Comparison of ENCODE assay signal across 8 mouse cellular contexts in genomic region chr2:84890045-84890340, GRCm38 (mm10). TPM values are rescaled to one million over a fixed set of nuclear protein-coding genes. Genes with fewer than 3 reads are reported as not detected.
A peak's percentile ranks its signal among the peaks of the same experiment; 100 is the strongest.
DNase-seq lines count a peak whose midpoint lies in the region; ATAC-seq lines count a peak whose summit lies in the region.

No protein-coding gene starts in this region.

- no peak overlapping the region for H3K27ac ChIP-seq in kidney, embryonic 16.5 days (ENCODE audit: low read length)
- no peak overlapping the region for H3K27ac ChIP-seq in lung, embryonic 15.5 days

- peaks cover 53% of the 10 kb centered on the region for H3K27me3 ChIP-seq in kidney, embryonic 16.5 days (ENCODE audit: insufficient read depth, low read length)
- H3K27me3 ChIP-seq in lung, embryonic 15.5 days, result peaks cover 47% of the 10 kb centered on the region

- H3K9me3 ChIP-seq in kidney, embryonic 16.5 days (ENCODE audit: low read length), result no peaks in the 10 kb centered on the region
- H3K9me3 ChIP-seq in lung, embryonic 15.5 days, result no peaks in the 10 kb centered on the region

- no peak overlapping the region for H3K4me3 ChIP-seq in kidney, embryonic 16.5 days (ENCODE audit: low read length)
- no peak overlapping the region for H3K4me3 ChIP-seq in lung, embryonic 15.5 days

- 0 out of 2 replicates have a peak overlapping the region, but pooled peaks have one; percentile 10 for H3K4me2 ChIP-seq in kidney, embryonic 16.5 days (replicated peaks; ENCODE audit: low read depth, low read length)
- 0 out of 2 replicates have a peak overlapping the region, but pooled peaks have one; percentile 1 for H3K4me2 ChIP-seq in lung, embryonic 15.5 days

- peak; percentile 64 for DNase-seq in CD4-positive helper T cell, adult 2 months (ENCODE audit: low read depth, low spot score)
- DNase-seq in R1 (ENCODE audit: low read depth, low spot score), result peak; percentile 75
- DNase-seq in cerebellum, postnatal 14 days, result peak; percentile 91 to 92
- DNase-seq in heart, adult 8-10 months (ENCODE audit: low spot score), result peak; percentile 86
- DNase-seq in right cerebral cortex, adult 18-20 months, result peak; percentile 75
- peak; percentile 82 for DNase-seq in urinary bladder, postnatal 14 days (ENCODE audit: low spot score)

- peak; percentile 46 for ATAC-seq in kidney, embryonic 16.5 days (ENCODE audit: low FRiP score, low TSS enrichment)
- no peak for ATAC-seq in lung, embryonic 15.5 days (ENCODE audit: borderline replicate concordance, extremely low read depth, low FRiP score, low TSS enrichment)

- no peak overlapping the region for H3K9ac ChIP-seq in kidney, embryonic 16.5 days (replicated peaks; ENCODE audit: low read length)
- H3K9ac ChIP-seq in lung, embryonic 15.5 days, result no peak overlapping the region

- no peaks in the 10 kb centered on the region for H3K36me3 ChIP-seq in kidney, embryonic 16.5 days (ENCODE audit: insufficient read depth, low read length)
- no peaks in the 10 kb centered on the region for H3K36me3 ChIP-seq in lung, embryonic 15.5 days

- peaks cover 33% of the 10 kb centered on the region for H3K4me1 ChIP-seq in kidney, embryonic 16.5 days (ENCODE audit: insufficient read depth, low read length)
- H3K4me1 ChIP-seq in lung, embryonic 15.5 days, result peaks cover 39% of the 10 kb centered on the region

- 0% methylated on average over 5 of the region's 5 CpGs for WGBS in kidney, embryonic 16.5 days
- WGBS in lung, embryonic 15.5 days, result 3% methylated on average over 5 of the region's 5 CpGs

RNA-seq across cellular contexts. Expression of gene Rtn4rl2, which starts 3.5 kb away (rescaled TPM):
- total RNA-seq in heart, adult 8-10 months (2022), result 1 to 10 TPM; 1.6 to 3.9 (median 2.3) TPM
- polyA plus RNA-seq in kidney, embryonic 16.5 days (2015; fragmentation: Nextera tagmentation; extraction: Ambion mirVana), result 1.0 and 1.5 TPM in 2 replicates
- polyA plus RNA-seq in lung, embryonic 15.5 days (2015; fragmentation: Nextera tagmentation; extraction: Ambion mirVana), result 0.70 and 0.79 TPM in 2 replicates

RNA-seq across cellular contexts. Expression of gene Slc43a3, which starts 46.4 kb away (rescaled TPM):
- total RNA-seq in heart, adult 8-10 months (2022), result 10 to 100 TPM; 60.6 to 71.4 (median 66.2) TPM
- 57.4 and 58.0 TPM in 2 replicates for polyA plus RNA-seq in kidney, embryonic 16.5 days (2015; fragmentation: Nextera tagmentation; extraction: Ambion mirVana)
- 78.5 and 89.7 TPM in 2 replicates for polyA plus RNA-seq in lung, embryonic 15.5 days (2015; fragmentation: Nextera tagmentation; extraction: Ambion mirVana)

RNA-seq across cellular contexts. Expression of gene Slc43a1, which starts 51.3 kb away (rescaled TPM):
- 1 to 10 TPM; 1.6 to 2.8 (median 2.2) TPM for total RNA-seq in heart, adult 8-10 months (2022)
- 15.6 and 17.8 TPM in 2 replicates for polyA plus RNA-seq in kidney, embryonic 16.5 days (2015; fragmentation: Nextera tagmentation; extraction: Ambion mirVana)
- polyA plus RNA-seq in lung, embryonic 15.5 days (2015; fragmentation: Nextera tagmentation; extraction: Ambion mirVana), result 15.1 and 15.9 TPM in 2 replicates
